Comparison of ENCODE assay signal across 28 mouse cellular contexts in genomic region chr7:64659328-64659727, GRCm38 (mm10).
DNase-seq lines count a peak whose midpoint lies in the region; ATAC-seq and TF ChIP-seq lines count a peak whose summit lies in the region.
"Had no signal": no experiment of that assay in that cellular context is flagged by ENCODE, and none has a peak within 500 bp of the region (broad histone marks: within the 10 kb centered on the region; RNA-seq: fewer than 3 reads in every experiment).

No protein-coding gene starts in this region.

- H3K4me3 ChIP-seq in hindbrain, embryonic 10.5 days: no peak overlapping the region
- no peak overlapping the region for H3K4me3 ChIP-seq in hindbrain, embryonic 14.5 days (replicated peaks; ENCODE audit: low read length)
- H3K4me3 ChIP-seq in midbrain, embryonic 11.5 days (ENCODE audit: low read depth, low read length): no peak overlapping the region
- no peak overlapping the region for H3K4me3 ChIP-seq in midbrain, embryonic 14.5 days (replicated peaks; ENCODE audit: low read depth, low read length)
- no peak overlapping the region for H3K4me3 ChIP-seq in hindbrain, postnatal 0 days (ENCODE audit: low read length)
- H3K4me3 ChIP-seq: embryonic facial prominence, embryonic 12.5 days; embryonic facial prominence, embryonic 15.5 days; gastrocnemius, adult 2 months; heart, embryonic 12.5 days; heart, embryonic 15.5 days had no signal

- TF ChIP-seq CTCF in hindbrain, postnatal 0 days (IDR thresholded peaks at IDR 0.05; ENCODE audit: low read depth): no peak

- H3K27ac ChIP-seq in hindbrain, embryonic 10.5 days: peak overlapping the region; percentile 64
- H3K27ac ChIP-seq in hindbrain, embryonic 14.5 days: no peak overlapping the region
- no peak overlapping the region for H3K27ac ChIP-seq in midbrain, embryonic 11.5 days (ENCODE audit: low read depth, low read length)
- H3K27ac ChIP-seq in midbrain, embryonic 14.5 days (replicated peaks; ENCODE audit: low read depth, low read length): no peak overlapping the region
- no peak overlapping the region for H3K27ac ChIP-seq in hindbrain, postnatal 0 days
- H3K27ac ChIP-seq: embryonic facial prominence, embryonic 12.5 days; embryonic facial prominence, embryonic 15.5 days; gastrocnemius, adult 2 months; heart, embryonic 15.5 days had no signal

- no peak for ATAC-seq in hindbrain, embryonic 14.5 days (ENCODE audit: low FRiP score)
- ATAC-seq in midbrain, embryonic 11.5 days (ENCODE audit: low FRiP score): no peak
- ATAC-seq in midbrain, embryonic 14.5 days (ENCODE audit: low FRiP score, low TSS enrichment): no peak
- peak; percentile 24; the same call in 1 of the 2 replicates for ATAC-seq in hindbrain, postnatal 0 days
- ATAC-seq: forebrain, embryonic 14.5 days; forebrain, postnatal 0 days; intestine, postnatal 0 days; Patski had no signal

- H3K4me1 ChIP-seq in hindbrain, embryonic 10.5 days (replicated peaks): peaks cover 23% of the 10 kb centered on the region
- H3K4me1 ChIP-seq in hindbrain, embryonic 14.5 days (replicated peaks; ENCODE audit: control insufficient read depth, insufficient read depth, low read length): peaks cover 4% of the 10 kb centered on the region; the same call in 1 of the 2 replicates
- no peaks in the 10 kb centered on the region for H3K4me1 ChIP-seq in midbrain, embryonic 11.5 days (ENCODE audit: control insufficient read depth, insufficient read depth, low read length)
- H3K4me1 ChIP-seq in midbrain, embryonic 14.5 days (ENCODE audit: control insufficient read depth, insufficient read depth, low read length): peaks cover 11% of the 10 kb centered on the region; the same call in 1 of the 2 replicates
- no peaks in the 10 kb centered on the region for H3K4me1 ChIP-seq in hindbrain, postnatal 0 days (ENCODE audit: insufficient read depth, low read length)
- H3K4me1 ChIP-seq: embryonic facial prominence, embryonic 12.5 days; embryonic facial prominence, embryonic 15.5 days; heart, embryonic 12.5 days; heart, embryonic 15.5 days had no signal

- 41% methylated on average over 8 of the region's 8 CpGs for WGBS in hindbrain, embryonic 10.5 days
- WGBS in hindbrain, embryonic 14.5 days: 20% methylated on average over 8 of the region's 8 CpGs
- WGBS in midbrain, embryonic 11.5 days: 59% methylated on average over 8 of the region's 8 CpGs
- 38% methylated on average over 8 of the region's 8 CpGs for WGBS in midbrain, embryonic 14.5 days
- WGBS in hindbrain, postnatal 0 days: 21% methylated on average over 8 of the region's 8 CpGs

- no peaks in the 10 kb centered on the region for H3K9me3 ChIP-seq in hindbrain, embryonic 10.5 days
- H3K9me3 ChIP-seq in hindbrain, embryonic 14.5 days (ENCODE audit: control insufficient read depth, low read length): no peaks in the 10 kb centered on the region
- H3K9me3 ChIP-seq in midbrain, embryonic 11.5 days (ENCODE audit: control insufficient read depth, low read length): no peaks in the 10 kb centered on the region
- H3K9me3 ChIP-seq in midbrain, embryonic 14.5 days (ENCODE audit: control insufficient read depth, low read length): no peaks in the 10 kb centered on the region
- H3K9me3 ChIP-seq in hindbrain, postnatal 0 days (ENCODE audit: low read length): no peaks in the 10 kb centered on the region
- H3K9me3 ChIP-seq: embryonic facial prominence, embryonic 12.5 days; embryonic facial prominence, embryonic 15.5 days; heart, embryonic 12.5 days; heart, embryonic 15.5 days had no signal

- H3K4me2 ChIP-seq in hindbrain, embryonic 14.5 days (replicated peaks): no peak overlapping the region
- H3K4me2 ChIP-seq in midbrain, embryonic 11.5 days: no peak overlapping the region
- no peak overlapping the region for H3K4me2 ChIP-seq in midbrain, embryonic 14.5 days (ENCODE audit: low read length)
- no peak overlapping the region for H3K4me2 ChIP-seq in hindbrain, postnatal 0 days (ENCODE audit: low read depth, low read length)
- H3K4me2 ChIP-seq: embryonic facial prominence, embryonic 12.5 days; embryonic facial prominence, embryonic 15.5 days; heart, embryonic 12.5 days; heart, embryonic 15.5 days had no signal

- no peaks in the 10 kb centered on the region for H3K36me3 ChIP-seq in hindbrain, embryonic 10.5 days
- no peaks in the 10 kb centered on the region for H3K36me3 ChIP-seq in hindbrain, embryonic 14.5 days (replicated peaks; ENCODE audit: control insufficient read depth, insufficient read depth)
- H3K36me3 ChIP-seq in midbrain, embryonic 11.5 days (ENCODE audit: control insufficient read depth, insufficient read depth, low read length): no peaks in the 10 kb centered on the region
- no peaks in the 10 kb centered on the region for H3K36me3 ChIP-seq in midbrain, embryonic 14.5 days (ENCODE audit: control insufficient read depth, insufficient read depth, low read length)
- no peaks in the 10 kb centered on the region for H3K36me3 ChIP-seq in hindbrain, postnatal 0 days (ENCODE audit: insufficient read depth, low read length)
- H3K36me3 ChIP-seq: embryonic facial prominence, embryonic 12.5 days; embryonic facial prominence, embryonic 15.5 days; G1E; heart, embryonic 12.5 days; heart, embryonic 15.5 days had no signal

- DNase-seq in hindbrain, embryonic 10.5 days (ENCODE audit: low spot score): no peak
- no peak for DNase-seq in hindbrain, embryonic 14.5 days (ENCODE audit: low spot score)
- DNase-seq in midbrain, embryonic 11.5 days (ENCODE audit: low spot score, missing footprints): peak; percentile 77
- DNase-seq in midbrain, embryonic 14.5 days: no peak
- DNase-seq in hindbrain, postnatal 0 days (ENCODE audit: low spot score): peak; percentile 12
- DNase-seq in adrenal gland, postnatal 4 days (ENCODE audit: low spot score in 2 of 2): no peak
- DNase-seq: adrenal gland, postnatal 10 days; adrenal gland, postnatal 36 days; B cell, adult 2 months; cerebellum, adult 11 months; cerebellum, adult 2 months; cerebellum, adult 9-11 months; cerebellum, postnatal 25 days; forebrain, postnatal 0 days; gastrocnemius, adult 2 months; gastrocnemius, postnatal 14 days; heart, adult 18-20 months; heart, postnatal 10 days; heart, postnatal 36 days had no signal

- no peaks in the 10 kb centered on the region for H3K27me3 ChIP-seq in hindbrain, embryonic 10.5 days (ENCODE audit: insufficient read depth, poor library complexity, severe bottlenecking)
- no peaks in the 10 kb centered on the region for H3K27me3 ChIP-seq in hindbrain, embryonic 14.5 days (ENCODE audit: control insufficient read depth, insufficient read depth, low read length)
- no peaks in the 10 kb centered on the region for H3K27me3 ChIP-seq in midbrain, embryonic 11.5 days (ENCODE audit: control insufficient read depth, insufficient read depth, low read length)
- no peaks in the 10 kb centered on the region for H3K27me3 ChIP-seq in midbrain, embryonic 14.5 days (ENCODE audit: control insufficient read depth, insufficient read depth, low read length)
- no peaks in the 10 kb centered on the region for H3K27me3 ChIP-seq in hindbrain, postnatal 0 days (ENCODE audit: insufficient read depth, low read length)
- H3K27me3 ChIP-seq: CH12.LX; embryonic facial prominence, embryonic 12.5 days; embryonic facial prominence, embryonic 15.5 days; heart, embryonic 12.5 days; heart, embryonic 15.5 days; Patski had no signal

- H3K9ac ChIP-seq in hindbrain, embryonic 14.5 days: no peak overlapping the region
- H3K9ac ChIP-seq in midbrain, embryonic 11.5 days (ENCODE audit: low read length): no peak overlapping the region
- H3K9ac ChIP-seq in midbrain, embryonic 14.5 days (replicated peaks; ENCODE audit: low read length): no peak overlapping the region
- no peak overlapping the region for H3K9ac ChIP-seq in hindbrain, postnatal 0 days (replicated peaks; ENCODE audit: low read length)
- H3K9ac ChIP-seq: embryonic facial prominence, embryonic 12.5 days; embryonic facial prominence, embryonic 15.5 days; forebrain, postnatal 0 days; heart, embryonic 12.5 days; heart, embryonic 15.5 days had no signal

Comparison
In these comparisons a context has a peak if more than half of its experiments do, and no peak if none do; other contexts are left out.
1. DNase-seq: peak in midbrain, embryonic 11.5 days (single experiment) and hindbrain, postnatal 0 days (single experiment); none in hindbrain, embryonic 10.5 days (single experiment), hindbrain, embryonic 14.5 days (single experiment), midbrain, embryonic 14.5 days (single experiment) and adrenal gland, postnatal 4 days (0 of 2).